Mouse (Mus musculus): ENCODE results near the gene Veph1. TPM values are rescaled to one million over a fixed set of nuclear protein-coding genes. Genes with fewer than 3 reads are reported as not detected.

Veph1 gene
- polyA plus RNA-seq, 1 experiment from 2014 or later, result 14.8 TPM

GRCm38 (mm10) chr3:66208836-66209573 is 87.6 kb downstream of the Veph1 start:
- Histone ChIP-seq H3K9me3 (ENCODE audit: control insufficient read depth, low read length) (no peaks in the 10 kb centered on the region), H3K4me3 (ENCODE audit: low read length) (no peak overlapping the region), H3K27ac (ENCODE audit: low read depth, low read length) (no peak overlapping the region), H3K4me1 (ENCODE audit: control insufficient read depth, insufficient read depth, low read length) (no peaks in the 10 kb centered on the region), H3K4me2 (replicated peaks; ENCODE audit: low read depth, low read length) (no peak overlapping the region), H3K9ac (ENCODE audit: low read depth, low read length) (no peak overlapping the region), H3K36me3 (ENCODE audit: control insufficient read depth, insufficient read depth, low read length) (no peaks in the 10 kb centered on the region), H3K27me3 (ENCODE audit: control insufficient read depth, insufficient read depth, low read length) (no peaks in the 10 kb centered on the region)
- WGBS, result 87% methylated on average over 4 of the region's 4 CpGs
- no peak for ATAC-seq (ENCODE audit: low FRiP score, low TSS enrichment)

GRCm38 (mm10) chr3:66193910-66194562 is 102.6 kb downstream of the Veph1 start:
- 86% methylated on average over 3 of the region's 3 CpGs for WGBS

GRCm38 (mm10) chr3:66179647-66180046 is 117.0 kb downstream of the Veph1 start:
- Histone ChIP-seq H3K4me3 (ENCODE audit: low read length) (no peak overlapping the region), H3K4me2 (replicated peaks; ENCODE audit: low read depth, low read length) (no peak overlapping the region), H3K36me3 (ENCODE audit: control insufficient read depth, insufficient read depth, low read length) (no peaks in the 10 kb centered on the region), H3K27ac (ENCODE audit: low read depth, low read length) (no peak overlapping the region), H3K27me3 (ENCODE audit: control insufficient read depth, insufficient read depth, low read length) (no peaks in the 10 kb centered on the region), H3K9me3 (ENCODE audit: control insufficient read depth, low read length) (no peaks in the 10 kb centered on the region), H3K4me1 (ENCODE audit: control insufficient read depth, insufficient read depth, low read length) (no peaks in the 10 kb centered on the region), H3K9ac (ENCODE audit: low read depth, low read length) (no peak overlapping the region)
- no peak for ATAC-seq (ENCODE audit: low FRiP score, low TSS enrichment)
- 77% methylated on average over 2 of the region's 2 CpGs for WGBS

More at GRCm38 (mm10) chr3:66193910-66194562, 102.6 kb downstream of the Veph1 start:
- Histone ChIP-seq H3K27me3 (ENCODE audit: control insufficient read depth, insufficient read depth, low read length) (no peaks in the 10 kb centered on the region), H3K9me3 (ENCODE audit: control insufficient read depth, low read length) (no peaks in the 10 kb centered on the region), H3K27ac (ENCODE audit: low read depth, low read length) (no peak overlapping the region), H3K4me1 (ENCODE audit: control insufficient read depth, insufficient read depth, low read length) (no peaks in the 10 kb centered on the region), H3K36me3 (ENCODE audit: control insufficient read depth, insufficient read depth, low read length) (no peaks in the 10 kb centered on the region), H3K4me2 (replicated peaks; ENCODE audit: low read depth, low read length) (no peak overlapping the region), H3K4me3 (ENCODE audit: low read length) (no peak overlapping the region), H3K9ac (ENCODE audit: low read depth, low read length) (no peak overlapping the region)
- ATAC-seq (ENCODE audit: low FRiP score, low TSS enrichment), result no peak

- Histone ChIP-seq H3K9me3 (ENCODE audit: control insufficient read depth, low read length) (no peaks in the 10 kb centered on the region), H3K36me3 (ENCODE audit: control insufficient read depth, insufficient read depth, low read length) (no peaks in the 10 kb centered on the region), H3K9ac (ENCODE audit: low read depth, low read length) (no peak overlapping the region), H3K4me2 (replicated peaks; ENCODE audit: low read depth, low read length) (no peak overlapping the region), H3K27ac (ENCODE audit: low read depth, low read length) (no peak overlapping the region), H3K27me3 (ENCODE audit: control insufficient read depth, insufficient read depth, low read length) (no peaks in the 10 kb centered on the region), H3K4me1 (ENCODE audit: control insufficient read depth, insufficient read depth, low read length) (no peaks in the 10 kb centered on the region), H3K4me3 (ENCODE audit: low read length) (no peak overlapping the region)
- no peak for ATAC-seq (ENCODE audit: low FRiP score, low TSS enrichment)
- WGBS, result 81% methylated on average over 5 of the region's 5 CpGs
Observed at GRCm38 (mm10) chr3:66172907-66173306, 123.7 kb downstream of the Veph1 start.

GRCm38 (mm10) chr3:66169873-66170538 is 126.6 kb downstream of the Veph1 start:
- Histone ChIP-seq H3K9ac (ENCODE audit: low read depth, low read length) (no peak overlapping the region), H3K27me3 (ENCODE audit: control insufficient read depth, insufficient read depth, low read length) (no peaks in the 10 kb centered on the region), H3K27ac (ENCODE audit: low read depth, low read length) (no peak overlapping the region), H3K36me3 (ENCODE audit: control insufficient read depth, insufficient read depth, low read length) (no peaks in the 10 kb centered on the region), H3K4me3 (ENCODE audit: low read length) (no peak overlapping the region), H3K4me2 (replicated peaks; ENCODE audit: low read depth, low read length) (no peak overlapping the region), H3K4me1 (ENCODE audit: control insufficient read depth, insufficient read depth, low read length) (no peaks in the 10 kb centered on the region), H3K9me3 (ENCODE audit: control insufficient read depth, low read length) (no peaks in the 10 kb centered on the region)
- ATAC-seq (ENCODE audit: low FRiP score, low TSS enrichment), result no peak
- 87% methylated on average over 3 of the region's 3 CpGs for WGBS

GRCm38 (mm10) chr3:66166606-66167290 is 129.9 kb downstream of the Veph1 start:
- no peak overlapping the region for H3K4me3 ChIP-seq (ENCODE audit: low read length)
- no peaks in the 10 kb centered on the region for H3K9me3 ChIP-seq (ENCODE audit: control insufficient read depth, low read length)
- WGBS, result 79% methylated on average over 6 of the region's 6 CpGs

GRCm38 (mm10) chr3:66165026-66165425 is 131.6 kb downstream of the Veph1 start:
- no peak overlapping the region for H3K27ac ChIP-seq (ENCODE audit: low read depth, low read length)
- no peaks in the 10 kb centered on the region for H3K4me1 ChIP-seq (ENCODE audit: control insufficient read depth, insufficient read depth, low read length)
- no peaks in the 10 kb centered on the region for H3K36me3 ChIP-seq (ENCODE audit: control insufficient read depth, insufficient read depth, low read length)
- no peaks in the 10 kb centered on the region for H3K9me3 ChIP-seq (ENCODE audit: control insufficient read depth, low read length)
- ATAC-seq (ENCODE audit: low FRiP score, low TSS enrichment), result no peak
- no peaks in the 10 kb centered on the region for H3K27me3 ChIP-seq (ENCODE audit: control insufficient read depth, insufficient read depth, low read length)
- 86% methylated on average over 5 of the region's 5 CpGs for WGBS
- no peak overlapping the region for H3K4me3 ChIP-seq (ENCODE audit: low read length)
- no peak overlapping the region for H3K4me2 ChIP-seq (replicated peaks; ENCODE audit: low read depth, low read length)
- no peak overlapping the region for H3K9ac ChIP-seq (ENCODE audit: low read depth, low read length)

More at GRCm38 (mm10) chr3:66166606-66167290, 129.9 kb downstream of the Veph1 start:
- Histone ChIP-seq H3K4me2 (replicated peaks; ENCODE audit: low read depth, low read length) (no peak overlapping the region), H3K36me3 (ENCODE audit: control insufficient read depth, insufficient read depth, low read length) (no peaks in the 10 kb centered on the region), H3K27me3 (ENCODE audit: control insufficient read depth, insufficient read depth, low read length) (no peaks in the 10 kb centered on the region), H3K9ac (ENCODE audit: low read depth, low read length) (no peak overlapping the region), H3K4me1 (ENCODE audit: control insufficient read depth, insufficient read depth, low read length) (no peaks in the 10 kb centered on the region), H3K27ac (ENCODE audit: low read depth, low read length) (no peak overlapping the region)
- ATAC-seq (ENCODE audit: low FRiP score, low TSS enrichment), result no peak

GRCm38 (mm10) chr3:66164585-66164984 is 132.1 kb downstream of the Veph1 start:
- no peak overlapping the region for H3K27ac ChIP-seq (ENCODE audit: low read depth, low read length)
- H3K4me2 ChIP-seq (replicated peaks; ENCODE audit: low read depth, low read length), result no peak overlapping the region
- H3K9ac ChIP-seq (ENCODE audit: low read depth, low read length), result no peak overlapping the region
- H3K36me3 ChIP-seq (ENCODE audit: control insufficient read depth, insufficient read depth, low read length), result no peaks in the 10 kb centered on the region
- no peak for ATAC-seq (ENCODE audit: low FRiP score, low TSS enrichment)
- WGBS, result 62% methylated on average over 3 of the region's 3 CpGs
- H3K4me1 ChIP-seq (ENCODE audit: control insufficient read depth, insufficient read depth, low read length), result no peaks in the 10 kb centered on the region
- H3K27me3 ChIP-seq (ENCODE audit: control insufficient read depth, insufficient read depth, low read length), result no peaks in the 10 kb centered on the region
- H3K9me3 ChIP-seq (ENCODE audit: control insufficient read depth, low read length), result no peaks in the 10 kb centered on the region
- no peak overlapping the region for H3K4me3 ChIP-seq (ENCODE audit: low read length)

All from kidney, embryonic 14.5 days (tissue).